Mouse (Mus musculus) liver, embryonic 15.5 days (tissue): Measurements from ENCODE around the gene Lin37. TPM values are rescaled to one million over a fixed set of nuclear protein-coding genes. Genes with fewer than 3 reads are reported as not detected.

Source experiments
- ATAC-seq: fragments of 200-750 bp; cut with Nextera tagmentation; 2 replicates; pipeline ENCODE4 v1.8.0; 2017; ENCODE audit warnings: moderate number of reproducible peaks, mild to moderate bottlenecking, moderate library complexity; ENCODE audit not compliant: insufficient read depth
- H3K27ac ChIP-seq: fragments of 300-500 bp; sonication (generic); replicated peaks from 2 replicates; pipeline ENCODE4 v1.5.1; 2015; ENCODE audit warnings: mild to moderate bottlenecking, inconsistent platforms
- H3K27me3 ChIP-seq: fragments of 300-500 bp; sonication (generic); 2 replicates; pipeline ENCODE4 v1.6.1; 2015; ENCODE audit warnings: mild to moderate bottlenecking, inconsistent platforms
- H3K36me3 ChIP-seq: fragments of 300-500 bp; sonication (generic); replicated peaks from 2 replicates; pipeline ENCODE4 v1.6.1; 2015; ENCODE audit warnings: moderate library complexity, mild to moderate bottlenecking, inconsistent platforms
- H3K4me1 ChIP-seq: fragments of 300-500 bp; sonication (generic); replicated peaks from 2 replicates; pipeline ENCODE4 v1.6.1; 2015; ENCODE audit warnings: inconsistent platforms
- H3K4me2 ChIP-seq: fragments of 300-500 bp; sonication (generic); 2 replicates; pipeline ENCODE4 v1.6.1; 2015; ENCODE audit warnings: moderate library complexity, mild to moderate bottlenecking, inconsistent platforms
- H3K4me3 ChIP-seq: fragments of 300-500 bp; sonication (generic); replicated peaks from 2 replicates; pipeline ENCODE4 v1.5.1; 2015; ENCODE audit warnings: mild to moderate bottlenecking, inconsistent platforms
- H3K9ac ChIP-seq: fragments of 300-500 bp; sonication (generic); 2 replicates; pipeline ENCODE4 v1.6.1; 2015; ENCODE audit warnings: moderate library complexity, mild to moderate bottlenecking, inconsistent platforms
- H3K9me3 ChIP-seq: fragments of 300-500 bp; sonication (generic); replicated peaks from 2 replicates; pipeline ENCODE4 v1.6.1; 2016; ENCODE audit warnings: inconsistent platforms
- WGBS: fragments of 180-500 bp; shearing (Covaris S2); methylation state at CpG from one replicate; pipeline ENCODE4 v1.1.7; 2015; ENCODE audit warnings: mixed read lengths; ENCODE audit not compliant: insufficient replicate concordance; 5-methylcytosine and 5-hydroxymethylcytosine counted together
- microRNA-seq: library from miRNA; unstranded; fragments of <30 nt; microRNA quantifications from one replicate; pipeline ENCODE4, GENCODE M21; 2016
- polyA plus RNA-seq: library from polyadenylated mRNA; unstranded; fragments of >200 nt; fragmentation: Nextera tagmentation; extraction: Ambion mirVana; gene quantifications from 2 replicates; pipeline ENCODE4 v1.2.1, GENCODE M21; 2015

Gene Lin37
- polyA plus RNA-seq, 1 experiment from 2014 or later, result 26.1 TPM

DNA sequence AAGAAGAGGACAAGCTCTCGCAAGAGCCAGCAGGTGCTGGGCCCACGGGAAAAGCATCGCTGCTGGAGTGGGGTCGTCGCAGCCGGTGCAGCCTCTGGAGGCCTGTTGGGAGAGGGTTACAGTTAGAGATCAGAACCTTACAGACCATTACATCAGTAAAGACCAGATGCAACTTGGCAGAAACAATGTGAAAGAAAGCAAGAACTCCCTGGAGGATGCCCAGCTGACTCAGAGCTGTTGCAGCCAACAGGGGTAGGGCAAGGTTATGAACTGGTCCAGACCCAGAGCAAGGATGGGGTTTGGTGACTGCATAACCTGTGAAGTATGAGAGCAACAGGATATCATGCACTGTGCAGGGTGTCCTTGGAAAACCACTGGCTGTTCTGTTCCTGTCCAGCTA is 35.2 kb downstream of the Lin37 start:
- no peak overlapping the region for H3K4me3 ChIP-seq
- no peaks in the 10 kb centered on the region for H3K27me3 ChIP-seq
- H3K4me1 ChIP-seq, result no peaks in the 10 kb centered on the region
- H3K27ac ChIP-seq, result no peak overlapping the region
- peaks cover 48% of the 10 kb centered on the region for H3K36me3 ChIP-seq
- no peak overlapping the region for H3K4me2 ChIP-seq
- 74% methylated on average over 6 of the region's 6 CpGs for WGBS
- H3K9me3 ChIP-seq, result no peaks in the 10 kb centered on the region
- ATAC-seq, result no peak
- H3K9ac ChIP-seq, result no peak overlapping the region

DNA sequence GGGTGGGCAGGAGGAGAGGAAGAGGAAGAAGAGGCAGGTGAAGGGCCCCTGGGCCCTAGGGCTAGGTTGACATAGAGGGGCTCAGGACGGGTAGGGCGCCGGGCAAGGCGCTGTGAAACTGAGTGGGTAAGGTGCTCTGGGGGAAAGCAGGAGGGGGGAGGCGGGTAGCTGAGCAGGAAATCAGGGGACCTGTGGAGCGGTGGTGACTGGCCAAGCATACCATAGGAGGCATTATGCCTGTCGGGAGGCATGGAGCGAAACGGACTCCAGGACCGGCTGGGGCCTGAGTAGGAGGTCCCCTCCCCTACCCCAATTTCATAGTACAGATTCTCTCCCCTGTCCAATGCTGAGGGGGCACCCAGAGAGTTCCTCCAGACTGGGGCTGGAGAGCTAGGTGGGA is 36.8 kb downstream of the Lin37 start:
- ATAC-seq, result no peak
- Histone ChIP-seq H3K4me1 (no peaks in the 10 kb centered on the region), H3K9me3 (no peaks in the 10 kb centered on the region), H3K27ac (no peak overlapping the region), H3K36me3 (peaks cover 32% of the 10 kb centered on the region), H3K4me3 (no peak overlapping the region), H3K4me2 (no peak overlapping the region), H3K9ac (no peak overlapping the region), H3K27me3 (no peaks in the 10 kb centered on the region)
- WGBS, result 78% methylated on average over 10 of the region's 10 CpGs

DNA sequence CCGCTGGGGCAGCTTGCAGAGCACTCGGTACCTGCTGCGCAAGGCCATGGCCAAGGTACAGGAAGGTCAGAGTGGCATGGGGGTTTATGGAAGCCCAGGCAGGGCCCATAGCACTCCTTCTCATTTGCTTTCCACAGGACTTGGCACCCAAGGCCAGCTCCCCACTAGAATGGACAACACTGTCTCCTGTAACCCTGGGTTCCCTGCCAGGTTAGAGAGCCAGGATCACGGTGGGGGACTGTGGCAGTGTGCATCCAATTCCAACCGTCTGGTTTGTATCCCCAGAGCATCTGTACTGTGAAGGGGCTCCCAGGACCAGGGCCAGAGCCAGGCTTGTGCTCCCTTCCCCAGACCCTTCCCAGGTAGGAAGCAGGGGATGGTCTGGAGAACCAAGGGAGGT is 38.8 kb downstream of the Lin37 start:
- 70% methylated on average over 5 of the region's 5 CpGs for WGBS
- no peak overlapping the region for H3K4me2 ChIP-seq
- no peaks in the 10 kb centered on the region for H3K27me3 ChIP-seq
- no peaks in the 10 kb centered on the region for H3K9me3 ChIP-seq
- no peak overlapping the region for H3K27ac ChIP-seq
- H3K9ac ChIP-seq, result no peak overlapping the region
- no peaks in the 10 kb centered on the region for H3K4me1 ChIP-seq
- H3K4me3 ChIP-seq, result no peak overlapping the region
- ATAC-seq, result no peak
- H3K36me3 ChIP-seq, result peaks cover 15% of the 10 kb centered on the region; the same call in 1 of the 2 replicates

DNA sequence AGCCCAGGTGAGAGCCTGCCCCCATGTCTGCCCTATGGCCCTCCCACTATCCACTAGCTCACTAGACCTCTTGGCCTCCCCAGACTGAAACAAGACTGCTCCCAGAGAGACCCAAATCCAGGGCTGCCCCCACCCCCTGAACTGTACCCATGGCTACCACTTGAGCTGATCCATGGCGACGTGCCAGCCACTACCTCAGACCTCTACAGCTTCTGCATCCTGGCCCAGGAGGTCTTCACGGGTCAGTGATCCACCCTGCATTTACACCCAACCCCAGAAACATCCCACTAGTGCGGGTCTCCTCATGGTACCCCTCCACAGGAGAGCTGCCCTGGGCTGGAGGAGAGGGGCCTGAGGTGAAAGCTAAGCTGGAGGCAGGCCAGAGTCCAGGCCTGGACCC is 39.2 kb downstream of the Lin37 start:
- H3K9ac ChIP-seq, result no peak overlapping the region
- no peaks in the 10 kb centered on the region for H3K27me3 ChIP-seq
- no peak for ATAC-seq
- WGBS, result 62% methylated on average over 4 of the region's 4 CpGs
- peaks cover 11% of the 10 kb centered on the region; the same call in 1 of the 2 replicates for H3K36me3 ChIP-seq
- no peak overlapping the region for H3K4me3 ChIP-seq
- no peak overlapping the region for H3K27ac ChIP-seq
- H3K4me1 ChIP-seq, result no peaks in the 10 kb centered on the region
- H3K9me3 ChIP-seq, result no peaks in the 10 kb centered on the region
- no peak overlapping the region for H3K4me2 ChIP-seq

DNA sequence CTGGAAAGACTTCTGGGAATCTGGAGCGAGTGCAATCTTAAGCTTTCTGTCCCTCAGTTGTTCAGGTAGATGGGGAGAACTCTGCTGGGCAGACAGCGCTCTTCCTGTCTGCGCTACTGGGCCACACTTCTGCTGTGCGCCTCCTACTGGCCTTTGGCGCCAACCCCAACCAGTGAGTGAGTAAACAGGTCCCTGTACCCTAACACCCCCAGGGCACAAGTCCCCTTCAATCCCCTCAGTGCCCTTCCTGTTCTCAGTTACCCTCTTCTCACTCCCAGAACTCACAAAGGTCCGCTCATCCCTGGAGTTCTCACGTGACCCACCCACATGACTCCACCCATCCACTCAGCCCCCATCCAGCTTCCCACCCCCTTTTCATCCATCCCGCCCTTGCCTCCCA is 41.3 kb downstream of the Lin37 start:
- WGBS, result 39% methylated on average over 8 of the region's 8 CpGs
- Histone ChIP-seq H3K27me3 (no peaks in the 10 kb centered on the region), H3K9me3 (no peaks in the 10 kb centered on the region), H3K4me2 (no peak overlapping the region), H3K4me3 (no peak overlapping the region), H3K36me3 (no peaks in the 10 kb centered on the region), H3K27ac (no peak overlapping the region), H3K9ac (no peak overlapping the region), H3K4me1 (no peaks in the 10 kb centered on the region)
- no peak for ATAC-seq

DNA sequence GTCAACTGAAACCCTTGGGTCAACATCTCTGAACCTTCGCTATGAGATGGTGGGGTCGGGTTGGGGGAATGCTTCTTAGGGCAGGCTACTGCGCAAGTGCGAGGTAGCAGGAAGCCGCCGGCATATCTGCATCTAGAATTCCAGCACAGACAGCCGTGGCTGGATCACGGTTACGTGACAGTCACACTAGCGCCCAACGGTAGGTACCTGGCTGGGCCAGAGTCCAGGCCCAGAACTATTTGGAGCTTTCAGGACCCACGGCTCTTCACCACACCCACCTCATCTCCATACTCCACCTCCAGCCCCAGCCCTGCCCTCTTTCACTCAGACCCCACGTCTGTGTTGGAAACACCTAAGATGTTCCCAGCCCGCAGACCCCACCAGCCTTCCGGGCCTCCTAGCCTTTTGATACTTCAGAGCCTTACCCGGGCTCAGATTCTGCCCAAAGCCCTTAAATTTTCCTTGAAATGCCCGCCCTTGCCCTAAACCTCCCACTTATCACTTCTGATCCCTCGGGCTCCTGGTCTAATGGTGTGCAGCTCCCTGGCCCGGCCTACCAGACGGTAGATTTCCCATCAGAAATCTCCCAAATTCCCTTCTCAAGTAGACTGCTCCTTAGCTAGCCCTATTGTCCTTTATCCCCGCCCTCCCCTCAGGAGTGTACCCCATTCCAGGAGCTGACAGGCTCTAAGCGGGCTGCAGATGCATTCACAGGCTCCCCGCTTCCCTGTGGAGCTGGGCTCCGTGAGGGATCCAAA is 44.5 kb downstream of the Lin37 start:
- Histone ChIP-seq H3K36me3 (no peaks in the 10 kb centered on the region), H3K9ac (no peak overlapping the region), H3K27me3 (no peaks in the 10 kb centered on the region), H3K4me2 (no peak overlapping the region), H3K4me1 (no peaks in the 10 kb centered on the region), H3K27ac (no peak overlapping the region), H3K9me3 (no peaks in the 10 kb centered on the region), H3K4me3 (no peak overlapping the region)
- 54% methylated on average over 24 of the region's 24 CpGs for WGBS
- peak; percentile 16; the same call in 1 of the 2 replicates for ATAC-seq

DNA sequence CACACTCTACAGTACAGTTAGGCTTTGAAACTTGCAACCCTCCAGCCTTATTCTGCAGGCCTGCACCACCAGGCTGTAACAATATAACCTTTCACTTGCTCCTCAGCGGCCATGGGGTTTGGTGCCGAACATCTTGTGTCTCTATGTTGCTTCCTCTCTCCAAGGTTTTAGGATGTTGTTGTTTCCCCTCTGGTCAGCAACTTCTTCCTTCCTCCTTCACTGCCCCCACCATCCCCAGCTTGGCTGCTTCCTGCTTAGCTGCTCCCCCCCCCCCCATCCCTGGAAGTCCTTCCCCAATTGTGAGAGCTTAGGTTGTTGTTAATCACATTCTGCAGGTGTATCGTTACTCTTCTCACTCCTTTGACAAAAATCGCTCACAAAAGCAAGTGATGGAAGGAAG is 51.6 kb downstream of the Lin37 start:
- Histone ChIP-seq H3K9me3 (no peaks in the 10 kb centered on the region), H3K9ac (no peak overlapping the region), H3K4me1 (no peaks in the 10 kb centered on the region), H3K27ac (no peak overlapping the region), H3K4me2 (no peak overlapping the region), H3K36me3 (no peaks in the 10 kb centered on the region), H3K4me3 (no peak overlapping the region), H3K27me3 (no peaks in the 10 kb centered on the region)
- 32% methylated on average over 4 of the region's 4 CpGs for WGBS
- no peak for ATAC-seq

Small RNAs within 50 kb of the gene (microRNA-seq; reads per million reads assigned to microRNA genes)
- gene Gm38670, result 3.8 reads per million, percentile 11 among the genes with 10 or more reads in this experiment
- gene Mir3569, result not detected

Other genes starting within 250 kb of the Lin37 start
- 15.7 and 20.2 TPM in 2 replicates for gene Syne4, start 245.0 kb downstream of the Lin37 start, polyA plus RNA-seq
- 1.4 and 2.0 TPM in 2 replicates for gene E130208F15Rik, start 238.1 kb downstream of the Lin37 start, polyA plus RNA-seq
- gene Sdhaf1, start 235.9 kb downstream of the Lin37 start, polyA plus RNA-seq, result 4.3 and 5.1 TPM in 2 replicates
- 1.9 and 2.0 TPM in 2 replicates for gene Lrfn3, start 197.1 kb downstream of the Lin37 start, polyA plus RNA-seq
- gene Tyrobp, start 146.1 kb downstream of the Lin37 start, polyA plus RNA-seq, result 146 and 160 TPM in 2 replicates
- gene Hcst, start 140.0 kb downstream of the Lin37 start, polyA plus RNA-seq, result 6.7 and 7.0 TPM in 2 replicates
- 1.6 and 1.8 TPM in 2 replicates for gene Nfkbid, start 138.1 kb downstream of the Lin37 start, polyA plus RNA-seq
- 5.3 and 6.2 TPM in 2 replicates for gene Aplp1, start 114.3 kb downstream of the Lin37 start, polyA plus RNA-seq
- gene Kirrel2, start 102.1 kb downstream of the Lin37 start, polyA plus RNA-seq, result 0.03 and 0.37 TPM in 2 replicates
- 0.10 TPM in 1 of 2 replicates, not detected in the other for gene Nphs1, start 101.5 kb downstream of the Lin37 start, polyA plus RNA-seq
- gene Prodh2, start 66.2 kb downstream of the Lin37 start, polyA plus RNA-seq, result 57.8 and 78.4 TPM in 2 replicates
- 2.6 and 3.0 TPM in 2 replicates for gene Arhgap33, start 24.8 kb downstream of the Lin37 start, polyA plus RNA-seq
- gene Hspb6, start 7.7 kb downstream of the Lin37 start, polyA plus RNA-seq, result 4.9 and 5.3 TPM in 2 replicates
- 2.0 and 2.7 TPM in 2 replicates for gene Proser3, start 7.5 kb downstream of the Lin37 start, polyA plus RNA-seq
- 32.4 and 35.4 TPM in 2 replicates for gene U2af1l4, start 3.5 kb upstream of the Lin37 start, polyA plus RNA-seq
- 3.4 and 4.1 TPM in 2 replicates for gene Gm49396, start 3.5 kb upstream of the Lin37 start, polyA plus RNA-seq
- 60.6 and 65.5 TPM in 2 replicates for gene Psenen, start 3.8 kb upstream of the Lin37 start, polyA plus RNA-seq
- gene Igflr1, start 5.6 kb upstream of the Lin37 start, polyA plus RNA-seq, result 2.3 and 2.8 TPM in 2 replicates
- 2.4 and 2.9 TPM in 2 replicates for gene Kmt2b, start 28.9 kb upstream of the Lin37 start, polyA plus RNA-seq
- 0.17 and 0.22 TPM in 2 replicates for gene Zbtb32, start 39.1 kb upstream of the Lin37 start, polyA plus RNA-seq
- gene Upk1a, start 53.0 kb upstream of the Lin37 start, polyA plus RNA-seq, result 0.06 TPM in 1 of 2 replicates, not detected in the other
- 514 and 565 TPM in 2 replicates for gene Cox6b1, start 66.3 kb upstream of the Lin37 start, polyA plus RNA-seq
- gene Etv2, start 76.0 kb upstream of the Lin37 start, polyA plus RNA-seq, result not detected in 2 replicates
- gene Rbm42, start 90.5 kb upstream of the Lin37 start, polyA plus RNA-seq, result 49.4 and 54.0 TPM in 2 replicates
- gene Haus5, start 105.2 kb upstream of the Lin37 start, polyA plus RNA-seq, result 31.5 and 36.9 TPM in 2 replicates
- not detected in 2 replicates for gene Pmis2, start 111.8 kb upstream of the Lin37 start, polyA plus RNA-seq
- gene 2200002J24Rik, start 139.1 kb upstream of the Lin37 start, polyA plus RNA-seq, result 0.48 and 0.99 TPM in 2 replicates
- 1.7 and 2.9 TPM in 2 replicates for gene Atp4a, start 152.4 kb upstream of the Lin37 start, polyA plus RNA-seq
- 97.4 and 105 TPM in 2 replicates for gene Tmem147, start 169.7 kb upstream of the Lin37 start, polyA plus RNA-seq
- not detected in 2 replicates for gene Gapdhs, start 183.8 kb upstream of the Lin37 start, polyA plus RNA-seq
- gene Sbsn, start 191.6 kb upstream of the Lin37 start, polyA plus RNA-seq, result 0.12 and 0.61 TPM in 2 replicates
- gene Dmkn, start 203.9 kb upstream of the Lin37 start, polyA plus RNA-seq, result 0.32 and 0.99 TPM in 2 replicates
- gene Krtdap, start 228.1 kb upstream of the Lin37 start, polyA plus RNA-seq, result 0.21 and 2.5 TPM in 2 replicates